Mouse (Mus musculus) brain, embryonic 18.5 days (tissue): Measurements from ENCODE around the gene Zbtb8b.
A peak's percentile ranks its signal among the peaks of the same experiment; 100 is the strongest.
"Not testable (repeated sequence)": the region's sequence is repeated elsewhere in the genome, so short reads cannot be mapped to it uniquely, and the experiment has no call there.

Experiments used
- DNase-seq: peaks from one replicate; pipeline ENCODE4 v3.0.0-alpha.2; 2012; ENCODE audit warnings: low read depth, low spot score

Gene Zbtb8b

DNA sequence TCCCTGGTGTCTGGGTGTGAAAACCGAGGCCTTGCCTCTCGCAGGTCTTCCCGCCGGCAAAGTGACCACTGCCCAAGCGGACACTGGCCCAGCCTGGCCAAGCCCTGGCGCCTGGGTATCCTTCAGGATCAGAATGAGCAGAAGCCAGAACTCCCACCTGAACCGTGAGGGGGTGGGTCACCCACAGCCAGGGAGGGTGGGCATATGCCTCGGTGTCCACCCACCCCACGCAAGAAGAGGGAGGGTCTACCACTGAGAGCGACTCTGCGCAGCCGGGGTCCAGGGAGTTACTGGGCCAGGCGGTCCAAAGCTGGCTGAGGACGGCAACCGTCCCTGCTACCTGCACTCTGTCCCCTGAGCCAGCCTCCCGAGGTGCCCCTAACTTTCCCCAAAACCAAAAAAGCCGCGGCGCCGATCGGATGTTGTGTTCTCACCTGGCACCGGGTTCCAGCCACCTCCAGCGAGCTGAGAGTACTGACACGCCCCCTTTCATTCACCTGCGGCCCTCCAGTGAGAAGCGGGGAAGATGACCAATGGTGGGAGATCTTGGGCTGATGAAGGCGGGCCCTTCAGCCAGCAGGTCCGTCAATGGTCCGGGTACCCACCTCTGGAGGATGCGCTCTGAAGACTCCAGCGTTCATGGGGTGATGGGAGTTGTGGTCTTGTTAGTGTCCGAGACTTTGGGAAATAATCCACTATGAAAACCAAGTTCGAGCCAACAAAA lies at the start of gene Zbtb8b:
Gene Zbtb8b, minus strand, starts transcription at position 514 of the 724 bp plus-strand sequence.
- peak; percentile 77 for DNase-seq

DNA sequence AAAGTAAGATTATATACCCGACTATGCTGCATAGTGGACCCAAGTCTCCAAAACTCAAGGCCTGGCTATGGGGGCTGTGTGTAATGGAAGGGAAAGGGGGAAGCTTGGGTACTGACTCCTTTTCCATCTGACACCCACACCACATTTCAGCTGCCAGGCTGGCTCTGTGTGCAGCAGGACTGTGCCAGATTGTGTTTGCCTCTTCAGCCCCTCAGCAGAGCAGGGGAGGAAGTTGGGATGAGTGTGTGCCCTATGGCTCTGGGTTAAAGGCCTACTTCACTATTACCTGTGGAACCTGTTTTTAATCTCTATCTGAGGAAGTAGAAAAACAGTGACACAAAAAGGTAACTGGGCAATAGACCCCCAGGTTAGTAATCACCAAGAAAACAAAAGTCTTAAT lies 40.4 kb upstream of the Zbtb8b start:
- DNase-seq: no peak

DNA sequence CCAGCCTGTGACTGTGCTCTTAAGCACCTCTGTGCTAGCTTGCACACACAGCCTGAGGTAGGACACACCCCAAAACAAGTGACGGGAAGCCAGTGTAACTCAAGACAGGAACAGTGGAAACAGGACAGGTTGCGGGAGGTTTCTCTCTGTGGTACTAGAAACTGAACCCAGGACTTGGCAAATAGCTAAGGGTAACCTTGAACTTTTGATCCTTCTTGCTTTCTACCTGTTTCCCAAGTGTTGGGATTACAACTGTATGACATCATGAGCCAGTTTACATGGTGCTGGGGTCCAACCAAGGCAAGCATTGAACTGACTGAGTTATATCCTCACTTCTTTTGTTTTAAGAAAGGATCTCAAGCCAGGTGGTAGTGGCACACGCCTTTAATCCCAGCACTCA lies 39.2 kb upstream of the Zbtb8b start:
- no peak for DNase-seq

DNA sequence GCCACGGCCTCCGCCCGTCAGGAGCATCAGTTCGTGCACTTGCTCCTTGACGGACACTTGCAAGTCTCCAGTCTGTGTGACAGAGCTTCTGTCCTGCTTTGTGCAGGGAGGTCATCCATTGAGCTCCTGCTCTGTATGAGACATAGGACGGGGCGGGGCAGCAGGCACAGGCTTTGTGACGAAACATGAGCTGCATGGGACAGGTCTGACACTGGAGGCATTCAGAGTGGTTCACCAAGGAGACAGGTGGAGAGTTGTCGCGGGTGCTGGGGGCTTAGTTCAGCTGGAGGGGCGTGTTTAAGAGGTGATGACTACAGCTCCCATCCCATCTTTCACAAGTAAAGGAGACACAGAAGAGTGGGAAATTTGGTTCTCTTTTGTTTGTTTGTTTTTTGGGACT lies 35.4 kb upstream of the Zbtb8b start:
- no peak for DNase-seq

DNA sequence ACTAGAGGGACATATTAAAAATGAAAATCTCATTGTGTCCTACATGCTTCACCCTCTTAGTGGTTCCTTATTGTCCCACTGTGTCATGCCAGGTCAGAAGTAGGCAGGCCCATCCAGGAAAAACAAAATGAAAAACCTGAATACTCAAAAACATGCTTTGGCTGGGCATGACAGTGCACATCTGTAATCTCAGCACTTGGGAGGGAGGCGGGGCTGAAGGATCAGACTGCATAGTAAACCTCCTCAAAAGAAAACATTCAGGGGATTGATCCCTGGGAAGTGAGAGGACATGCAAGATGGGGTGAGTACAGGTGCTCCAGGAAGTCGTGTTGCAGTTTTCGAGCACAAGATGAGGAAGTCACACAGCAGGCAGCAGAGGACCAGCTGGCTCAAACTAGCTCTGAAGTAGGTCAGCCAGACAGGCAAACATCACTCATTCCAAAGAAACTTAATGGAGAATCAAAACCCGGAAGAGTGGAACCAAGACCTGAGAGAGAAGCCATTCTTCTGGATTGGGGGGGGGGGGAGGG lies 23.7 kb upstream of the Zbtb8b start:
- DNase-seq: no peak

DNA sequence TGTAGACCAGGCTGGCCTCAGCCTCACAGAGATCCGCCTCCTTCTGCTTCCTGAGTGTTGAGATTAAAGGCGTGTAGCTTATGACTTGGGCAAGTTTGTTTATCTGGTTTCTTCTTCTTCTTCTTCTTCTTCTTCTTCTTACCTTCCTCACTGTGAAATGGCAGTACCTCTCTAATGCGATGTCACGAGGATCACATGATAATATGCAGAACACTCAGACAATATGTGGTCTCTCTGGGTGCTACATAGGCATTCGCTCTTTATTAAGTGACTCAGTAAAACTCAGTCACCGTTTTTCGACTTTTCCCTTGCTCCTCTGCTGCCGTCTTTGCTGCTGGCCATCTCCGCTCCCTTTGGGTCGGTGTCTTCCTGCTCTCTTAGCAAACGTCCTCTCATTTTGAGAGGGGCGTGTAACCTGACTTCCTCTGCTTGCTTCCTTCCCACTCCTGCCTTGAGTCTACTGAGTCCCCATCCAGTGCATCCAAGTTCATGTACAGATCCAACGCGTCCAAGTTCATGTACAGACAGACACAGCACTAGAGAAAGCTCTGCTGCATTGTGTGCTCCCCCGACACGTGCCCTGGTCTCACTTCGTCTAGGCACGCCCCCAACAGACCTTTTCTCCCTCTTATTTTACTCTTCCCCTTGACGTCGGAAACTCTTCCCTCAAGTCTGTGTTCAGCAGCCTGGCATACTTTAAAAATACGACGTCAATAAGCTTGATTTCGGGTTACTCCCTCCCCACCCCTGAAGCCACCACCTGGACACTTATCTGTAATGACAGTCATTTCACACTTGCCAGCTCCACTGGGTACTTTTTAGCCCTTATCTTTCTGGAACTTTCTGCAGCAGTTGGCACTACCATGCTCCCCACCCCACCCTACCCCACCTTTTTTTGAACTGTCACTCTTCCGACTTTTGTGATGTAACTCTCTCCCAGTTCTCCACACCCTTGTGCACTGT lies 22.7 kb upstream of the Zbtb8b start:
- DNase-seq: no peak

DNA sequence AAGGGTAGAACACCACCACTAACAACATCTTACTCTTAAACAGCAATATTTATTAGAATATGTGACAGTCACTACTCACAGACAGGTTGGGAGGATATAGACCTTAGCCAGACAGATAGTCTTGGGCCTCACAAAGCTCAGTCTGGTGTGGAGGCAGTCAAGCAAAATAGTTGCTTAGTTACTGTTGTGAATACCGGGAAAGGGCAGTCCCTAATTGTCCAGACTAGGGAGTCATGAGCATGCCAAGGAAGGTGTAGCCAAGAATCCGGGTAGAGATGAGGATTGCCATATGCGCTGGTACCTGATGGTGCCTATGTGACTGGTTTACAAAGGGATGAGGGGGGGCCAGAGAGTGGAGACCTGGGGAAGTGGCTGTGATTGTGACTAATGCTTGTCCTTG lies 21.5 kb upstream of the Zbtb8b start:
- DNase-seq: no peak

DNA sequence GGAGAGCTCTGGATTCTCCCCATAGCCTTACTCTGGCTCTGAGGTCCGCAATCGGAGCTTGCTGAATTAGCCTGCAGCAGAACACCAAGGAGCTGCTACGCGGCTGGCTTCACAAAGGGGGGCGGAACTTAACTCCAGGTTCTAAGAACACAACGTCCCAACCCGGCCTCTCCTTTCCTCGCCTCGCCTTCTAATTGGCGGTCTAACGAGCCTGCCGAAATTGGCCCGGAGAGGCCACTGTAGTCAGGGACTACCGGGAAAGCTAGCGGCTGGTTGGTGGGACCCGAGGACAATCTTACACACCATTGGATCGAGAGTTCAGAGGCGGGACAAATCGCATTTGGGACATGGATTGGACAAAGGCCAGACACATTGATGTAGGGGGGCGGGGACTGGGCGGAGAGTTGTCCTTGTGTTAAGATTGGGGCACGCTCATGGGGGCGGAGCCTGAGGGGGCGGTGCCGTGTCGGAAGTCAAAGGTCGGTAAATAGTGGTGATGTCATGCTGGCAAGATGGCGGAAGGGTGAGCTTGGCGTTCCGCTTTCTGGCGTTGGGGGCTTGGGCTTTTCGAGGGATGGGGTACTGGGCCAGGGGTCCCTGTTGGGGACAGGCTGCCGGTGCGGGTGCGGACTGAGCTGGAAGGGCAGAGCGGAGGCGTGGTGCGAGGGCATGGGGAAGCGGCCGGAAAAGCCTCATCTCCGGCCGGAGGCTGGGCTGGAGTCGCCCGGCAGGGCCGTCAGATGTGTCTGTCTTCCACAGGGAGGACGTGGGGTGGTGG lies 20.7 kb upstream of the Zbtb8b start, which contains the start of gene Bsdc1:
Gene Bsdc1, plus strand, starts transcription at position 399 of the 778 bp plus-strand sequence.
- DNase-seq: peak; percentile 99

DNA sequence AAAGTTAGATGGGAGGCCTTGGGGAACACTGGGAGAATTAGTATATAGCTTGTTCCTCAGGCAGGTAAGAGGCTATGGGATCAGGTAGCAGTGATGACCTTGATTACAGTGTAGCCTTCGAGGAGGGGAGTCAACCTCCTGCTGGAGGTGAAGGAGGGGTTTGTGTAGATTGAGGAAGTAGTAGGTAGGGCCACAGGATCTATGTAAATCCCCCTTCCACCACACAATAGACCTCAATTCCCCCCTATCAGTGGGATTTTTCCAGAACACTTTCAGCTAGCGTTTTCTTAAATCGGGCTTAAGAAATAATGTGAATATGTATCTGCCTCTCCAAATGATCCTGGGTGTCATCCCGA lies 20.2 kb upstream of the Zbtb8b start:
- no peak for DNase-seq

DNA sequence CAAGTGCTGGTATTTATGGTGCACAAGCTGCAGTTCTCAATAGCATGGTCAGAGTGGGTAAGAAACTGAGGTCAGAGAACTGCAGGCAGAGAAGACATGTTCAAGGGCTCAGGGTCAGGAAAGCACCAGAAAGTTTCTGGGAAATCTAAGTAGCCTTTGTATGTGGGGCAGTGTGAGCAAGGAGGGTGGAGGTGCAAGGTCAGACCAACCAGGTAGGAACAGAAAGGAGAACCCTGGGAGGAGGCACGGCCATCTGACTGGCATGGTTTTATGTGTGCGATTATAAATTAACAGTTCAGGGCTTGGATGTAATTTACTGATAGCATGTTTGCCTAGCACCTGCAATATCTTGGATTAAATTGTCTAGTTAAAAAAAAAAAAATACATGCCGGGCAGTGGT lies 19.1 kb upstream of the Zbtb8b start:
- no peak for DNase-seq

DNA sequence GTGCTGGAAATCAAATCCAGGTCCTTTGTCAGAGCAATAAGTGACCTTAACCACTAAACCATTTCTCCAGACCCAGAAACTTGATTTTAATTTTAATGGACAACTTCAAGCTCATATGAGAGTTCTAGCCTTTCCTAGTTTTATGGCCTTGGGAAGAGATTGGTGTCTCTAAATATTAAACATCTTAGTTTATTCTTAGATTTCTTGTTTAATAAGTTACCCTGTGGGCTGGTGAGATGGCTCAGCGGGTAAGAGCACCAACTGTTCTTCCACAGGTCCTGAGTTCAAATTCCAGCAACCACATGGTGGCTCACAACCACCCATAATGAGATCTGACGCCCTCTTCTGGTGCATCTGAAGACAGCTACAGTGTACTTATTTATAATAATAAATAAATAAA lies 16.7 kb upstream of the Zbtb8b start:
- DNase-seq: not testable (repeated sequence)

DNA sequence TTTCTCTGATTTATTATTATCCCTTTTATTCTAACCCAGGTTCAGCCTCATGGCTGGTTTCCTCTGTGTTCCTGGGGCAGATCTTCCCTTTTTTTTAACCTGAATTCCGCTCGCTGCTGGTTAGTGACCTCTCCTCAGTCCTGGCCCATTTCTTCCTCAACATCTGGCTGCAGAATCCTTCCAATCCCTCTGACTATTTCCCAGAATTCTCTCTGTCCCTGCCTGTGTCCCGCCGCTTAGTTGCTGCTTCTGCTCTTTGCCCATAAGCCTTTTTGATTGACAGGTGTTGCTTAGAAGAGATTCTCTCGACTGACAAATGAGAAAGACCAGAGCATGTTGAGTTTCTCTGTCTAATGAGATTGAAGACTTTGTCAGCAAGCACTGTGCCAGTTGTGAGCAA lies 15.5 kb upstream of the Zbtb8b start:
- DNase-seq: no peak

DNA sequence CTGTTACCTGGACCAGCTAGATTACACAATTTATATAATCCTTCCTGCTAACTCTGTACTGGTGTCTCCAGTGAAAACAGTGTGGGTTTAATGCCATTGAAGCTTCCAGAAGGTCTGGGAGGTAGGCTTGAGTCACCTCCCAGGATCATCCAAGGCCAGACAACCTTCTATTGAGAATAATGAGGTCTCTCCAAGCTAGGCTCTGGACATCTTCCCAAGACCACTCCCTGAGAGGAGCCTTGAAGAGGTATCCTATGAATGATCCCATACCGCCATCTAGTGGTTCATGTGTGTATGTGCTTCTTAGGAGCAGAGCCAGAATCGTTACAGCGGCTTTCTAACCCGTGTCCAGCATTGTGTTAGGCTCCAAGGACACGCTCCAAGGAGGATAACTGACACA lies 14.6 kb upstream of the Zbtb8b start:
- peak; percentile 67 for DNase-seq

DNA sequence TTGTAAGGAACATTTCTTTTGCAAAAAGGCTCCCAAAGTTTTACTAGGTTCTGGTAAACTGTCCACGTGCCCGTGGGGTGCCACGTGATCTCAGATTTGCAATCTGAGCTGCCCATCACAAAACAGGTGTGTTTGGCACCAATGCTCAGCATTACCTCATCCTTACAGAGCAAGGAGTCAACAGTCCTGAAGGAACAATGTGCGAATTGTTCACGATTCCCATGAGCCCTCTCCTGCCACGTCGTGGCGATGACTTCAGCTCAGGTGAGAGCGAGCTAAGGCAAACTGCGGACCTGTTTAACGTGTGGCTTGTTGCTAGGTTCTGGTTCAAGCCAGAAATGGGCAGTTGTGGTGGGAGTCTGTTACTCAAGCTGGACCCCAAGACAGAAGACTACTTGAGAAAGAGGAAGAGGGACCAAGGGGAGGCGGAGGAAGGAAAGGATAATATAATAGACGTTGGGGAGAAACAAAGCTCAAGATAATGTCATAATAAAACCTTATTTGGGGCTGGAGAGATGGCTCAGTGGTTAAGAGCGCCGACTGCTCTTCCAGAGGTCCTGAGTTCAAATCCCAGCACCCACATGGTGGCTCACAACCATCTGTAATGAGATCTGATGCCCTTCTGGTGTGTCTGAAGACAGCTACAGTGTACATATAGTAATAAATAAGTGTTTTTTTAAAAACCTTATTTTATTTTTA lies 11.0 kb upstream of the Zbtb8b start:
- no peak for DNase-seq

DNA sequence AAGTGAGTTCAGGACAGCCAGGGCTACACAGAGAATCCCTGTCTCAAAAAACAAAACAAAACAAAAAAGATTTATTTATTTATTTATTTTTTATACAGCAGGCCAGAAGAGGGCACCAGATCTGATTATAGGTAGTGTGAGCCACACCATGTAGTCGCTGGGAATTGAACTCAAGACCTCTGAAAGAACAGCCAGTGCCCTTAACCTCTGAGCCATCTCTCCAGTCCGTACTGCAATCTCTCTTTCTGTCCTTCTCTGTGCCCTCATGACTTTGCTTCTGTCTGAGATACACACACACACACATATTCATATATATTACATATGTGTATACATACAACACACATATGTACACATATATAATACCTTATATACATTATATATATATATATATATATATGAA lies 10.2 kb upstream of the Zbtb8b start:
- DNase-seq: no peak

DNA sequence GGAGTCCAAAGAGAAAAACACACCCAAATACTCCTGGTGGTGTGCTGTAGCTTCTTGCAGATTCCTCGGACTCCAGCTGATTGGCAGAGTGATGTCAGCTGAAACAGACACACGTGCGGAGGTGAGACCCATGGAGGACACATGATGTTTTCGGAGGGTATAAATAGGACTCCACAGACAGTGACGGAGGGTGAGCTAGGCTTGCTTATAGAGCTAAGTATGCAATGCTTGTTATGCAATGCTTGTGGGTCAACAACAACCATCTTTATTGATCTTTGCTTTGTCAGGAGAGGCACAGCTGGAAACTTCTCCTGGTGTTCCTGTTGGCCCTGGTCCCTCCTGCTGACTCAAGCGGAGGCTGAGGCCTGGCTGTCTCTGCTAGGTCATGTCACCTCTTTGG lies 8.1 kb upstream of the Zbtb8b start:
- no peak for DNase-seq

DNA sequence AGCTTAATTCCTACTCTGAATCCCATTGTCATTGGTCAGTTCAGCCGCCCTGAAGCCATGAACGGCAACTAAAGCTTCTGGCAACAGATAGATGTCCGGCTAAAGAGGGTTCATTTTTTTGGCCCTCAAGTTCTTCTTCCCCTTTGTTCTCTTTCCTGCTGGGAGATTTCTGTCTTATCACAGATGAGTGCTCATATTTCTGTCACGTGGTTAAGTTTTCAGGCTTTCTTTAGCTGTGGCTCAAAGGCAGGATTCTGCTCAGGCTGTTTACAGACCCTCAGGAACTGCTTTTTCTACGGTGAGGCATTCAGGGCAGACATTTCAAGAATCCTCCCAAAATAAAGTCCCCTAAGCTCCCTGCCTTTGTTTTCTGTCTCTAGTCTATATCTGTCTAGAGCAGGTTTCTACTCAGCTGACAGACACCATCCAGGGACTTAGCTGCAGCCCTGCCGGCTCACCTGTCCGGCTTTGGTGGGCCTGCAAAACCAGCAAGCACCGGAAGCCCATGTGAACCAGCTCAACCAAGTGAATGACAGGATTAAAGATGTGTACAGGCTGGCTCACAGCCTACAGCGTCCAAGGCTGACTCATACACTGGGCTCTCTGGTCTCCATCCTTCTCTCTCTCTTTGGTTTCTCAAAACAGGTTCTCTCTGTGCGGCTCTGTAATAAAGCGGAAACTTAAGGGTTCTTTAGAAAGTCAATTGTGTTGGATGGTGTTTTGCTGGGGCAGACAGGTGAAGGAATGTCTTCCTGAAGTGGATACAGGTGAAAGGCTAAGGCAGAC lies 7.3 kb upstream of the Zbtb8b start:
- no peak for DNase-seq

DNA sequence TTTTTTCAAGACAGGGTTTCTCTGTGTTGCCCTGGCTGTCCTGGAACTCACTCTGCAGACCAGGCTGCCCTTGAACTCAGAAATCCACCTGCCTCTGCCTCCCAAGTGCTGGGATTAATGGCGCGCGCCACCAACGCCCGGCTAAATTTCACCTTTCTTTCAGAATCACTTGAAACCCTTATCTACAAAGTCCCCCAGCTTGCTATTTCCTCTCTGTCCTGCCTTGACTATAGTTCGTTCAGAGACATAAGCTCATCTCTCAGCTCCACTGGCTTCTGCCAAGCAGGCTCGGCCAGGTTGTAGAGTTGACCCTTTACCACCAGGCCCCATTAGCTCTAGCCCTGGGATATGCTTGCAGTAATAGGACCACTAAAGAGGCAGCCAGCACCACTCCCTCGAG lies 6.7 kb upstream of the Zbtb8b start:
- no peak for DNase-seq

DNA sequence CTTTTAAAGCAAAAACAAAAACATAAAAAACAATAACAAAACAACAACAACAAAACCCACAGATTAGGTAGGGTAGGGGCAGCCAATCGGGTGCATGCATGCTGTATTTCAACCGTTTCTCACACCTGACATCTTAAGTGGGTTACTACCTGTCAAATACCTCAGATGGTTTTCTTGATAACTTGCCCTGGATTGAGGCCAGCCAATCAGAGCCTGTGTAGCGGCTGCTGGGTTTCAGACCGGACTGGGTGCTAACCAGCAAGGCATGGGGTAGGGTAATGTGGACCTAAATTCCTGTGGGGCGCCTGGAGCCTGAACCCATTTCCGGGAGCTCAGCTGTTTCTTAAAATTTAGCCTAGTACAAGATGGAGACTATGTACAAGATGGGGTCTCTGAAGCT lies 492 bp upstream of the Zbtb8b start:
- no peak for DNase-seq

DNA sequence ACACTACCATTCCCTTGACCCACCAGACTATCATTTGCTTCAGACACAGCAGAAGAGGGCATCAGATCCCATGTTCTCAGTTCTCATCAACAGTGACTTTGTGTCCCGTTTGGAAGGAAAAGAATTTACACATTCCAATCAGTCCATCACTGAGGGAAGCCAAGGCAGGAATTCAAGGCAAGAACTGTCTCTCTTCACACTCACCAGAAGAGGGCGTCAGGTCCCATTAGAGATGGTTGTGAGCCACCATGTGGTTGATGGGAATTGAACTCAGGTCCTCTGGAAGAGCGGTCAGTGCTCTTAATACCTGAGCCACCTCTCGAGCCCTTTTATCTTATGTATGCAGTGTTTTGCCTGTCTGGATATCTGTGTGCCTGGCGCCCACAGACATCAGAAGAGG lies 22.3 kb downstream of the Zbtb8b start:
- no peak for DNase-seq
